In the genomic region with DNA sequence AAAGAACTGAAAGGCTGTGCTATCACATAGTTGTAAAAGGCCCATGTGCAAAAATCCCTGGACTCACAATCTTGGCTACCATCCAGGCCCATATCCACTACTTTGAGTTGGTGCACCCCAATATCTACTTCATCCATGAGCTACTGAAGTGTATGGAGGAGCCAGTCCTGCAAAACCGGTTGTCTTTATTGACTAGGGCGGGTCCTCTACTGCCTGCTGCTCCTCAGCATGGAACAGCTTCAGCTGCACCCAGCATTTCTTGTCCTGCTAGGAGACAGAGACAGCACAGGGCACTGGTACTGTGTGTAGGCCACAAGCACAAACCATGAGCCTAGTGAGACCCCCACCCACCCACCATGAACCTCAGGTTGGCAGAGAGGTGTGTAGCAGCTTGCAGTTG, we compare ENCODE assay signal across 33 mouse cellular contexts. TPM values are rescaled to one million over a fixed set of nuclear protein-coding genes. Genes with fewer than 3 reads are reported as not detected.
"Had no signal": no experiment of that assay in that cellular context is flagged by ENCODE, and none has a peak within 500 bp of the region (broad histone marks: within the 10 kb centered on the region; RNA-seq: fewer than 3 reads in every experiment).

No protein-coding gene starts in this region.

- DNase-seq: kidney, adult 2 months; kidney, postnatal 14 days; kidney, postnatal 4 days; liver; lung, adult 18-20 months; lung, postnatal 14 days; retina, postnatal 1 day; thymus, adult 2 months; thymus, postnatal 14 days; thymus, postnatal 4 days had no signal

- H3K9ac ChIP-seq: hindbrain, embryonic 14.5 days; kidney, embryonic 15.5 days; limb, embryonic 12.5 days; liver, embryonic 12.5 days; liver, embryonic 15.5 days; lung, embryonic 15.5 days; midbrain, embryonic 13.5 days; neural tube, embryonic 13.5 days had no signal

- H3K27ac ChIP-seq: hindbrain, embryonic 14.5 days; hindbrain, postnatal 0 days; kidney, embryonic 15.5 days; left cerebral cortex, adult 2 months; limb, embryonic 12.5 days; liver, embryonic 12.5 days; liver, embryonic 15.5 days; lung, embryonic 15.5 days; macrophage; midbrain, embryonic 13.5 days; neural tube, embryonic 13.5 days had no signal

- H3K36me3 ChIP-seq: kidney, embryonic 15.5 days; limb, embryonic 12.5 days; liver, embryonic 12.5 days; liver, embryonic 15.5 days; lung, embryonic 15.5 days; midbrain, embryonic 13.5 days; neural tube, embryonic 13.5 days had no signal

- ATAC-seq: hindbrain, postnatal 0 days; inflammation-experienced regulatory T-cells, adult 6 months; liver, embryonic 12.5 days; midbrain, embryonic 13.5 days; midbrain, embryonic 16.5 days had no signal

- H3K27me3 ChIP-seq: kidney, embryonic 15.5 days; limb, embryonic 12.5 days; liver, embryonic 12.5 days; liver, embryonic 15.5 days; lung, embryonic 15.5 days; midbrain, embryonic 13.5 days; neural tube, embryonic 13.5 days had no signal

- H3K4me1 ChIP-seq: kidney, embryonic 15.5 days; limb, embryonic 12.5 days; liver, embryonic 12.5 days; liver, embryonic 15.5 days; lung, embryonic 15.5 days; midbrain, embryonic 13.5 days; neural tube, embryonic 13.5 days had no signal

- H3K9me3 ChIP-seq: kidney, embryonic 15.5 days; limb, embryonic 12.5 days; liver, embryonic 12.5 days; liver, embryonic 15.5 days; lung, embryonic 15.5 days; midbrain, embryonic 13.5 days; neural tube, embryonic 13.5 days had no signal

- H3K4me3 ChIP-seq: kidney, embryonic 15.5 days; left cerebral cortex, adult 2 months; limb, embryonic 12.5 days; liver, embryonic 12.5 days; liver, embryonic 15.5 days; lung, embryonic 15.5 days; midbrain, embryonic 13.5 days; myocyte; neural tube, embryonic 13.5 days had no signal

- H3K4me2 ChIP-seq: hindbrain, embryonic 14.5 days; kidney, embryonic 15.5 days; limb, embryonic 12.5 days; liver, embryonic 12.5 days; liver, embryonic 15.5 days; lung, embryonic 15.5 days; midbrain, embryonic 13.5 days; neural tube, embryonic 13.5 days had no signal

RNA-seq across cellular contexts. Expression of gene Gm4858, which starts 18.0 kb away (rescaled TPM):
- total RNA-seq: hindbrain, postnatal 0 days; layer of hippocampus, adult 18-20 months; layer of hippocampus, postnatal 25 days; left cerebral cortex, adult 2 months; left cerebral cortex, postnatal 10 days; left cerebral cortex, postnatal 36 days; megakaryocyte, adult 5-6 weeks; monocyte, adult 5-6 weeks; neutrophil, adult 5-6 weeks had no signal
- polyA plus RNA-seq: hindbrain, embryonic 14.5 days; hindbrain, postnatal 0 days; inflammation-experienced regulatory T-cells, adult 6 months; kidney, adult 2 months; kidney, embryonic 15.5 days; limb, embryonic 12.5 days; liver, embryonic 12.5 days; liver, embryonic 15.5 days; lung, embryonic 15.5 days; macrophage; midbrain, embryonic 13.5 days; midbrain, embryonic 16.5 days; myocyte; neural tube, embryonic 13.5 days; small intestine, adult 2 months; spleen, adult 2 months had no signal

RNA-seq across cellular contexts. Expression of gene Crnn, which starts 58.0 kb away (rescaled TPM):
- total RNA-seq: hindbrain, postnatal 0 days; layer of hippocampus, adult 18-20 months; layer of hippocampus, postnatal 25 days; left cerebral cortex, adult 2 months; left cerebral cortex, postnatal 10 days; left cerebral cortex, postnatal 36 days; megakaryocyte, adult 5-6 weeks; monocyte, adult 5-6 weeks; neutrophil, adult 5-6 weeks had no signal
- polyA plus RNA-seq: hindbrain, embryonic 14.5 days; hindbrain, postnatal 0 days; inflammation-experienced regulatory T-cells, adult 6 months; kidney, adult 2 months; kidney, embryonic 15.5 days; limb, embryonic 12.5 days; liver, embryonic 12.5 days; liver, embryonic 15.5 days; lung, embryonic 15.5 days; macrophage; midbrain, embryonic 13.5 days; midbrain, embryonic 16.5 days; myocyte; neural tube, embryonic 13.5 days; small intestine, adult 2 months; spleen, adult 2 months had no signal
